Mouse (Mus musculus) hindbrain, embryonic 12.5 days (tissue): ENCODE data around the gene Gpc2. TPM values are rescaled to one million over a fixed set of nuclear protein-coding genes. Genes with fewer than 3 reads are reported as not detected.

ENCODE experiments used
- ATAC-seq: fragments of 200-750 bp; cut with Nextera tagmentation; 2 replicates; pipeline ENCODE4 v1.8.0; 2017; ENCODE audit warnings: moderate TSS enrichment; ENCODE audit not compliant: low FRiP score
- H3K27ac ChIP-seq: fragments of 300-500 bp; sonication (generic); 2 replicates; pipeline ENCODE4 v1.5.1; 2016; ENCODE audit warnings: mild to moderate bottlenecking
- H3K27me3 ChIP-seq: fragments of 300-500 bp; sonication (generic); 2 replicates; pipeline ENCODE4 v1.6.1; 2016; ENCODE audit warnings: mild to moderate bottlenecking
- H3K36me3 ChIP-seq: fragments of 300-500 bp; sonication (generic); 2 replicates; pipeline ENCODE4 v1.6.1; 2016; ENCODE audit warnings: mild to moderate bottlenecking
- H3K4me1 ChIP-seq: fragments of 300-500 bp; sonication (generic); 2 replicates; pipeline ENCODE4 v1.6.1; 2016
- H3K4me2 ChIP-seq: fragments of 300-500 bp; sonication (generic); replicated peaks from 2 replicates; pipeline ENCODE4 v1.6.1; 2016; ENCODE audit warnings: mild to moderate bottlenecking
- H3K4me3 ChIP-seq: fragments of 300-500 bp; sonication (generic); 2 replicates; pipeline ENCODE4 v1.5.1; 2016; ENCODE audit warnings: mild to moderate bottlenecking
- H3K9ac ChIP-seq: fragments of 300-500 bp; sonication (generic); 2 replicates; pipeline ENCODE4 v1.6.1; 2016; ENCODE audit warnings: mild to moderate bottlenecking, moderate library complexity
- H3K9me3 ChIP-seq: fragments of 300-500 bp; sonication (generic); replicated peaks from 2 replicates; pipeline ENCODE4 v1.6.1; 2016; ENCODE audit warnings: mild to moderate bottlenecking
- WGBS: fragments of 180-500 bp; shearing (Covaris S2); methylation state at CpG from one replicate; pipeline ENCODE4 v1.1.7; 2016; 5-methylcytosine and 5-hydroxymethylcytosine counted together
- polyA plus RNA-seq: library from polyadenylated mRNA; unstranded; fragments of >200 nt; fragmentation: Nextera tagmentation; extraction: Ambion mirVana; gene quantifications from 2 replicates; pipeline ENCODE4 v1.2.1, GENCODE M21; 2016

Gpc2 gene
- polyA plus RNA-seq, 1 experiment from 2014 or later: 164 TPM

DNA sequence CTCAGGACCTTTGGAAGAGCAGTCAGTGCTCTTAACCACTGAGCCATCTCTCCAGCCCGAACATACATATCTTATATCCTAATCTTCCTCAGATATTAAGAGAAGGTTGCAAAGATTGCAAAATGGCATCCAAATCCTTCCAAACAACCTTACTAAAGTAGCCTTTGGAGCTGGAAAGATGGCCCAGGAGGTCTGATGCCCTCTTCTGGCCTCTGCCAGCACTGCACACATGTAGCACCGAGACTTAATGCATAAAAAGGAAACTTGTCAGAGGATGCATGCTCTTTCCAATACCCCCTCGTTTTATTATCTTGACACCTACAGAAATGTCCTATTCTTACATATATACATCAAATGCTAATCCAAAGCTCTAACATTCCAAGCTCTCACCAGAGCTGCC is 51.8 kb downstream of the Gpc2 start:
- ATAC-seq: no peak
- Histone ChIP-seq H3K4me2 (no peak overlapping the region), H3K36me3 (no peaks in the 10 kb centered on the region), H3K27ac (no peak overlapping the region), H3K27me3 (no peaks in the 10 kb centered on the region), H3K4me1 (no peaks in the 10 kb centered on the region), H3K4me3 (no peak overlapping the region), H3K9me3 (no peaks in the 10 kb centered on the region), H3K9ac (no peak overlapping the region)
- WGBS: 59% methylated on average over 3 of the region's 3 CpGs

DNA sequence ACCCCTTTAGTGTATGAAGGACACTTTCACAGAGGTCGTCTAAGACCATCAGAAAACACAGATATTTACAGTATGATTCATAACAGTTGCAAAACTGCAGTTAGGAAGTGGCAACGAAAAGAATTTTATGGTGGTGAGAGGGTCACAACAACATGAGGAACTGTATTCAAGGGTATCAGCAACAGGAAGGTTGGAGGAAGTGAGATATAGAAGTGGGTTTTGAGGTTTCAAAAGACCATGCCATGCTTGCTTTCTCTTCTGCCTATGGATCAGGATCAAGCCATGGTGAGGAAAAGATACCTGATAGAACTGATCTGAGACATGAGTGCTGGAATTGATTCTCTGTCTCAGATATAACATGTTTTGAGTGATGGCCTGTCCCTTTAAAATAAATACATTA is 52.4 kb downstream of the Gpc2 start:
- ATAC-seq: no peak
- Histone ChIP-seq H3K27ac (no peak overlapping the region), H3K4me3 (no peak overlapping the region), H3K4me1 (no peaks in the 10 kb centered on the region), H3K9ac (no peak overlapping the region), H3K4me2 (no peak overlapping the region), H3K27me3 (no peaks in the 10 kb centered on the region), H3K36me3 (no peaks in the 10 kb centered on the region), H3K9me3 (no peaks in the 10 kb centered on the region)
- 79% methylated on average over 2 of the region's 2 CpGs for WGBS

DNA sequence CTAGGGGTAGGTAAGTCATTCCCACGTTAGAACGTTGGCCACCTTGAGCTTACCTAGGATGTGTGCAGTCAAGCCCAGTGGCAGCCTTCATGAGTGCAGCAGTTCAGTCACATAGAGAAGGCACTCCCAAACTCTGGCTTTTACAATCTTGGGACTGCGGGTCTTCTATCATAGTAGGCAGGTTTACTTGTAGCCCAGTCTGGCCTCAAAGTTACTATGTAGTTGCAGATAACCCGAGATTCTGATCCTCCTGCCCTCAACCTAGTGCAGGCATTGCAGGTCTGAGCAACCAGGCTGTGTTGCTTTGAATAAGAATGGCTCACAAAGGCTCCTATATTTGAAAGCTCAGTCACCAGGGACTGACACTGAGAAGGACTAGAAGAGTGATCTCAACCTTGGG is 53.3 kb downstream of the Gpc2 start:
- H3K9me3 ChIP-seq: no peaks in the 10 kb centered on the region
- H3K27me3 ChIP-seq: no peaks in the 10 kb centered on the region
- H3K9ac ChIP-seq: no peak overlapping the region
- 81% methylated on average over 4 of the region's 4 CpGs for WGBS
- H3K36me3 ChIP-seq: no peaks in the 10 kb centered on the region
- H3K27ac ChIP-seq: no peak overlapping the region
- no peak overlapping the region for H3K4me2 ChIP-seq
- no peaks in the 10 kb centered on the region for H3K4me1 ChIP-seq
- no peak for ATAC-seq
- no peak overlapping the region for H3K4me3 ChIP-seq

DNA sequence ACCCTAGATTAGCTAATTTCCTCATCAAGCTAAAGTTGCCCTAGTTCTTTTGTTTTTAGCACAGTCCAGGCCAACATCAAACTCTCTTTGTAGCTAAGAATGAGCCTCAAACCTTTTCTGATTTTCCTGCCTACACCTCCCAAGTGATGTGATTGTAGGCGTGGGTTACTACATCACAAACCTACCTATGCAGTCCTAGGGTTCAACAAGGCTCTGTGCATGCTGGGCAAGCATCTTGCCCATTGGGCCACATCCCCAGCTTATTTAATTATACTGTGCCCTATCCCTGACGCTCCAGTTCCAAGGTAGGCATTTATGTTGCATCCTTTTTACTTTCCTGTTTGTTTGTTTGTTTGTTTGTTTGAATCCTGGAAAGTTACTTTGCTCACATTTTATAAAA is 54.1 kb downstream of the Gpc2 start, which contains the start of gene Nxpe5:
TSS of gene Nxpe5 (plus strand) at position 199 of the 400 bp plus-strand sequence.
- Histone ChIP-seq H3K4me2 (no peak within 1 kb of the TSS), H3K27ac (no peak within 1 kb of the TSS), H3K4me1 (no peaks in the 10 kb centered on the region), H3K36me3 (no peaks in the 10 kb centered on the region), H3K27me3 (no peaks in the 10 kb centered on the region), H3K9ac (no peak within 1 kb of the TSS), H3K4me3 (no peak within 1 kb of the TSS), H3K9me3 (no peaks in the 10 kb centered on the region)
- 60% methylated on average over 2 of the region's 2 CpGs for WGBS
- ATAC-seq: no peak

Other genes starting within 250 kb of the Gpc2 start
- not detected in 2 replicates for gene Smok3c, start 226.8 kb downstream of the Gpc2 start, polyA plus RNA-seq
- 37.3 and 41.7 TPM in 2 replicates for gene Zkscan1, start 194.9 kb downstream of the Gpc2 start, polyA plus RNA-seq
- gene Zscan21, start 163.1 kb downstream of the Gpc2 start, polyA plus RNA-seq: 93.8 and 95.8 TPM in 2 replicates
- 34.2 and 35.9 TPM in 2 replicates for gene Zfp113, start 124.3 kb downstream of the Gpc2 start, polyA plus RNA-seq
- gene Cops6, start 118.9 kb downstream of the Gpc2 start, polyA plus RNA-seq: 270 and 286 TPM in 2 replicates
- 25.7 and 28.6 TPM in 2 replicates for gene Ap4m1, start 108.0 kb downstream of the Gpc2 start, polyA plus RNA-seq
- gene Mcm7, start 107.6 kb downstream of the Gpc2 start, polyA plus RNA-seq: 179 and 180 TPM in 2 replicates
- 102 and 109 TPM in 2 replicates for gene Taf6, start 92.6 kb downstream of the Gpc2 start, polyA plus RNA-seq
- 45.8 and 46.3 TPM in 2 replicates for gene Cnpy4, start 92.5 kb downstream of the Gpc2 start, polyA plus RNA-seq
- gene Mblac1, start 85.7 kb downstream of the Gpc2 start, polyA plus RNA-seq: 10.9 and 12.8 TPM in 2 replicates
- gene Nxpe5, start 54.1 kb downstream of the Gpc2 start, polyA plus RNA-seq: not detected in 2 replicates
- 54.0 and 60.7 TPM in 2 replicates for gene Lamtor4, start 24.5 kb downstream of the Gpc2 start, polyA plus RNA-seq
- 18.9 and 20.4 TPM in 2 replicates for gene BC037034, start 16.0 kb downstream of the Gpc2 start, polyA plus RNA-seq
- 3.6 and 4.4 TPM in 2 replicates for gene Gal3st4, start 7.2 kb downstream of the Gpc2 start, polyA plus RNA-seq
- gene Gm43720, start within 50 bp of the Gpc2 start, polyA plus RNA-seq: 0.12 and 0.23 TPM in 2 replicates
- 4.6 and 6.9 TPM in 2 replicates for gene Stag3, start 235 bp upstream of the Gpc2 start, polyA plus RNA-seq
- not detected in 2 replicates for gene Pvrig, start 62.0 kb upstream of the Gpc2 start, polyA plus RNA-seq
- 61.9 and 63.3 TPM in 2 replicates for gene Zfp157, start 161.5 kb upstream of the Gpc2 start, polyA plus RNA-seq